Mouse (Mus musculus): ENCODE data around the gene 3110021N24Rik.
"Not testable (repeated sequence)": the region's sequence is repeated elsewhere in the genome, so short reads cannot be mapped to it uniquely, and the experiment has no call there.

3110021N24Rik gene

DNA sequence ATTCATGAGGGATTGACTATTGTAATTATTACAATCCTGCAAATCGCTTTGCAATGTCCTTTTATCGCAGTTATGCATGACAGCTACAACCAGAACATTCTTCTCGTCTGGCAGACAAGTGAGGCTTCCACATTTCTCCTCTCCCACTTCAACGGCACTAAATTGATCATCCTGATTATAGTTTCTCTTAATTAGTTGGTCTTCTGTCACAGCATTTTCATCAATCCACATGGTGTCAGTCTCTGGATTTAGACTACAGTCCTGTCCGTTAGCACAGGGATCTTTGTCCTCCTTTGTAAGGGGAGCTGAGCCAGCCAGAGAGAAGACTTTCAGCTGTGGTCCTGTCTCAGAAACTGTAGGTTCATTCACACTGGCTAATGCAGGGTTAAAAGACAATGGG lies at the start of gene 3110021N24Rik:
Gene 3110021N24Rik, plus strand, starts transcription at position 301 of the 400 bp plus-strand sequence.
- no peak for DNase-seq

DNA sequence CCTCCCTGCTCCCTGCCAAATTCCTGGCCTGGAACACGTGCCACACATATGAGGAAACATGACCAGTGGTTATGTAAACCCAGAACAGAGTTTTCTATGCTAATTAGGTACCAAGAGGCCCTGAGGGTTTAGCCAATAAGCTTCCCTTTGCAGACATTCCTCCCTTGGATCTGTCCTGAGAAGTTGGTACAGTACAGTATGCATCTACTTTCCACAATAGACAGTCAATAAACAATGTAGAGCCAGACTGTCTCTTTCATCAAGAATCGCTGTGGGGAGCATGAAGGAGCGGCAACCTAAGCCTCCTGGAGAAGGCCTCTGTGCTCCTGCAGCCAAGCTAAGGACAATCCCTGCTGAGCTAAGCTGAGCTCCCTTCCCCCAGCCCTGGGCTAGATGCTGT lies 33.3 kb upstream of the 3110021N24Rik start:
- DNase-seq, result no peak

DNA sequence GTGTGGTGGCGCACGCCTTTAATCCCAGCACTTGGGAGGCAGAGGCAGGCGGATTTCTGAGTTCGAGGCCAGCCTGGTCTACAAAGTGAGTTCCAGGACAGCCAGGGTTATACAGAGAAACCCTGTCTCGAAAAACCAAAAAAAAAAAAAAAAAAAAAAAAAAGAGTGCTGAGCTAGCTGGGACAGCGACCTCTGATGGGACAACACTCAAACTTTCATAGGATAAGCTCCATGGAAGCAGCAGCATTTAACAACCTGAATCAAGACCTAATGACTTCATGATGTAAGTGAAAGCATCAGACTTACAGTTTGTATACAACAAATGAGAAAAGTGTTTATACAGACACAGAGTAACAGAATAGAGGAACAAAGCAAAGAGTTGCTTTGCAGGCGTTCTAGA lies 32.4 kb upstream of the 3110021N24Rik start:
- DNase-seq, result not testable (repeated sequence)

DNA sequence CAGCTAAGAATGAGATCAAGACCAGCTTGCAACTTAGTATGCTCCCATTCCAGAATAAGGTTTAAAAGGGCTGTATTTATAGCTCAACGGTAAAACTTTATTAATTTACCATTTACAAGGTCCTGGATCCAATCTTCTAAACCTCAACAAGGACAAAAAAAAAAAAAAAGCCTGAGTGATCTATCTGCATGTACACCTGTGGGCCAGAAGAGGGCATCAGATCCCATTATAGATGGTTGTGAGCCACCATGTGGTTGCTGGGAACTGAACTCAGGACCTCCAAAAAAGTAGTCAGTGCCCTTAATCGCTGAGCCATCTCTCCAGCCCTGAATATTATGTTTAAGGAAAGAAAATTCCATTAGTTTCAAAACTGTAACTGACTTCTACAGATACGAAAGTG lies 29.0 kb upstream of the 3110021N24Rik start:
- DNase-seq, result no peak

DNA sequence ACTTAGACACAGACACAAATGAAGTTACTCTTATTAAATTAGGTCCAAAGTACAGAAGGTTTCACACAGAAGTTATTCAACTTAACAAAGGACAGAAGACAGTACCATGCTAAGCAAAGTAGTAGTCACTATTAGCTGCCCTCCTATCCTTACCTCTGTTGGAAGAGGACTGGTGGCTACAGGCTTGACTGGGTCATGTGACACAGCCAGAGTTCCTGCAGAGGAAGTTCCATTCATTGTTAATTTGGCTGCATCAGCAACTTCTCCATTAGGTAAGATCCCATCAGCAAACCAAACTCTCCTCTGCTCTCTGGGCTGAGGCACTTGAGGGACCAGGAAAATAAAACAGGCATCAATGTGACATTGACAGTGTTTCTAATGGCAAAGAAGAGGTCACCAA lies 28.0 kb upstream of the 3110021N24Rik start:
- DNase-seq, result no peak

DNA sequence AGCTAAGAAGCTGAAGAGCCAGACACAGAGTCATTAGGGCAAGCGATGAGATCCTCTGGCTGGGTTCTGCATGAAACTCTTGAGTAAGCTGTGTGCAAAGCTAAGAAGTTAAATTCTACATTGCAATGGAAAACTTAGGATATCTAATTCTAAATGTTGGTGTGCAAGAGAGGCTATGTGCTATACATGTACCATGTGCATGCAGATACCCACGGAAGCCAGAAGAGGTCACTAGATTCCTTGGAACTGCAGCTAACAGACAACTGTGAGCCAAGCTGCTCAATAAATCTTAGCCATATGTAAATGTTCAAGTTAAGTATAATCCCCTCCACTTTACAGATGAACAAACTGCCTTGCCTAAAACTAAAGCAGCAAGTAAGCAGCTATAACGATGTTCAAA lies 22.5 kb upstream of the 3110021N24Rik start:
- DNase-seq, result no peak

DNA sequence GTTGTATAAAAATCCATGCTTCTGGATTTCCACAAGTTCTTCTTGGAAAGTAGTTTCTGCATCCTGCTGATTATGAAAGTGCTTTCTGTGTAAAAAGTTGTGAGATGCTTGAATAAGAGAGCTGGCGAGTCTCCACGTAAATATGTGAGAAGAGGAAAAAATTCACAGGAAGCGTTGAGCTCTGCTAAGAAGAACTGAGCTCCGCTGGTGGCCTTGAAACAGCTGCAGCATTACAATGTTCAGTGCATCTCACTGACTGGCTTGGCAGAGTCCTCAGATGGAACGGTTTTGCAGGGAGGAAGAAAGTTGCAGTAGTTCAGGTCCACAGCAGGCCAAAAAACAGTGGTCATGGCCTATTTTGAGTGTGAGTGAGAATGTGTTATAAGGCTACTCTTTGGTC lies 11.2 kb upstream of the 3110021N24Rik start:
- DNase-seq, result peak; percentile 10

DNA sequence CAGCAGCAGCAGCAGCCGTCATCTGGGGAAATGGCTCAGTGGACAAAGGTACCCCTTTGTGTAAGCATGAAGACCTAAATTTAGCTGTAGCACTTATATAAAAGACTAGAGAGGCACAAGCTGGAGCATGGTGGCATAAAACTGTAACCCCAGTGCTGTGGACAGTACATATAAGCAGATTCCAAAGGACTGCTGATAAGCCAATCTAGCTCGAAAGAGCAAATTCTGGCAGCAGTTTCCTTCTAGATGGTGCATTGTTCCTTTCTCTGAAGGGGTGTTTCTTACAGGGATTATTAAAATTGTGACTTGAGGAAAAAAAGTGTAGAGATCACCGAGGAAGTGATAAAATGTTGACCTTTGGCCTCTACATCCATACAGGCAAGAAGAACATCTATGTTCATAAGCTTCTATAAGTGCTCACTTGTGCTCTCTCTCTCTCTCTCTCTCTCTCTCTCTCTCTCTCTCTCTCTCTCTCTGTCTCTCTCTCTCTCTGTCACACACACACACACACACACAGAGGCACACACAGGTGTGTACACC lies 1.9 kb downstream of the 3110021N24Rik start:
- DNase-seq, result no peak

DNA sequence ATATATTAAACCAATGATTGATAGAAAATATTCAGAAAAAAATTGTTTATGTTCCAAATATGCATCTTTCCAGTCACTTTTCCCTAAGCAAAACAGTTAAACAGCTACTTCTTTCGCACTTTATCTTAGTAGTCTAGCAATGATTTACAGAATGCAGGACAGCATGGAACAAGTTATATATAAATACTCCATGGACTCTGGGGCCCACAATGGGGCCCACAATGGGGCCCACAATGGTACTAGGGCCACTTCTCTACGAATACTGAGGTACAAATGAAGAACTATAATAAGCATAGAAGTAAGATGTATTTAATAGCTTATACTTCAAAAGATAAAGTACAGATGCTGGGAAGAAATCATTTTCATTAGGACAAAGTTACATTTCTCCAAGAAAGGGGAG lies 4.7 kb downstream of the 3110021N24Rik start:
- DNase-seq, result no peak

DNA sequence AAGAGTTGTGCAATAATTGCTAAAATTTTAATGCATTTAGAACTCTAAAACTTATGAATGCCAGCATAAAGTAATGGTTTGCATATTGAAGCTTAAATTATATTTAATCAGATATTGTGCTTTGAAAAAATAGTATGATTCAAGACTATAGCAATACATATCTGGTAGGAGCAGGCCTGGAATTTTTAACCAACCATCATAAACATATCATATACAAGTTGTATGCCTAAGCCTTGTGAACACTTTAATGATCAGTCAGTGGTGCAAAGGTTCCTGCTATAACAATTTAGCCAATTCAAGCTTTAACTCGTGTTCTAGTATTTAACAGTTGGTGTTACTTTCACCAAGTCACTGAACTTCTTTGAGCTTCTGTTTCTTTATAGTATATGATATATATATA lies 11.0 kb downstream of the 3110021N24Rik start:
- no peak for DNase-seq

DNA sequence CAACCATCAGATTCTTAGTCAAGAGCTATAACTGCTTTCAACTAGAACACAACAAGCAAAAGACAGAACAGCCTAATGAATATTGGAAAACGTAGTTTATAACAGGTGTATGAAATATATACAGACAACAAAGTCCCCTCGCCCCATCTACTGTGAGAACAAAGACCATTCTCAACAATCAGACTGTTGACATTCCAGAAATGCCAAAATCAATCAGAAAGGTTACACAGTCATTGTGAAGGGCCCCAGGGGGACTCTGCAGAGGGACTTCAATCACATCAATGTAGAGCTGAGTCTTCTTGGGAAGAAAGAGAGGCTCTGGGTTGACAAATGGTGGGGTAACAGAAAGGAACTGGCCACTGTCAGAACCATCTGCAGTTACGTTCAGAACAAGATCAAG lies 12.1 kb downstream of the 3110021N24Rik start:
- DNase-seq, result no peak

DNA sequence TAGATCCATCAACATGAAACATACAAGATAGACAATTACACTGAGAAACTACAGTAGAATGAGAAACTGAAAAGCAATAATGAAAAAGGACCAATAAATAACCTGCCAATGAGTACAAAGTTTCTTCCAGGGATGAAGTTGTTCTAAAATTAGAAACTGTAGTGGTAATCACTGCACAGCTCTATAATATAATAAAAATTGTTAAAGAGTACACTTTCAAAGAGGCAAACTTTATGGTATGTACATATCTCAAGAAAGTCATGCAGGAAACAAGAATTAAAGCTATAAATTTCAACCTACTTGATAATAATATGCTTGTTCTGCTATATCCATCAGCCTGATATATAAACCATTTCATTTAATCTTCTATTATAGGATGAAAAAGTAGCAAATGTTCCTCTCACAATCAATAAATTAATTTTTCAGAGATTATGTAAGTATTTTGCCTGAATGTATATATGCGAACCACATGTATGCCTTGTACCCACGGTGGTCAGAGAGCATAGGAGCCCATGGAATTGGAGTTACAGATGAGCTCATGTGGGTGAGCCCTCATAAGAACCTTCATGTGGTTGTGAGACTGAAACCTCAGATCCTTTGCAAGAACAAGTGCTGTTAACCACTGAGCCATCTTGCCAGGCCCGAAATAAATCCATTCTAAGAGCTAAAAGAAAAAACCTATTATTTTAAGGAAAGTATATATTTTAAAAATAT lies 26.9 kb downstream of the 3110021N24Rik start:
- DNase-seq, result no peak

DNA sequence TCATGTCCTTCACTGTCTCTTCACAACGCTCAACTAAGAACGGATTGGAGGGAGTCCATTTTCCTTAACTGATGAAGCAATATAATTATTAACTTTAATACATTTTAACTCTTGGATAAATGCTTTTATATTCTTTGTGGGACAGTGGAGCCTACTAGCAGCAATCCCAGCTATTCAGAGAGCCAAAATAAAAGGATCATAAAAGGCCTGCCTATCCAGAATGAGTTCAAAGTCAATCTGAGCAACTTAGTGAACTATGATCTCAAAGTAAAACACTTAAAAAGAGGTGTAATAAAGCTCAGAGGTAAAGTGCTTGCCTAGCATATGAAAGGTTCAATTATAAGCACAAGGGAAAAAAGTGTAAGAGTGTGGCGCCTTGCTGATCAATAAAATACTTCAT lies 40.1 kb downstream of the 3110021N24Rik start:
- DNase-seq, result no peak

DNA sequence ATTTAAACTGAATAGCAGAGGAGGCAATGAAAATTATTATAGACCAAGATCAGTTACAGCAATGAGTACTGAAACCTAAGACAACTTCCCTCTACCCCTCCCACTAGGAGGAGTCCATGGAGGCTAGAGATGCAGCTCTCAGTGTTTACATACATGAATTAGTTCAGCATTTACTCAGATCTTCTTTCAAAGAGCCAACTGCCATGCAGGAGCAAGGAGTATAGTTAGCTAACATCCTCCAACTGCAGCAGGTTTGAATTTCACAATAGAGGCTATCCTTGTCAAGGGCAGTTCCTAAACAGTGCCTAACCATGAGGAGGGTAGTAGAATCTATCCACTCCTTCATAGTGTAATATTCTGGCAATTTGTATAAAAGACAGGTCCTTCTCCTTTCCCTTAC lies 49.1 kb downstream of the 3110021N24Rik start:
- no peak for DNase-seq

DNA sequence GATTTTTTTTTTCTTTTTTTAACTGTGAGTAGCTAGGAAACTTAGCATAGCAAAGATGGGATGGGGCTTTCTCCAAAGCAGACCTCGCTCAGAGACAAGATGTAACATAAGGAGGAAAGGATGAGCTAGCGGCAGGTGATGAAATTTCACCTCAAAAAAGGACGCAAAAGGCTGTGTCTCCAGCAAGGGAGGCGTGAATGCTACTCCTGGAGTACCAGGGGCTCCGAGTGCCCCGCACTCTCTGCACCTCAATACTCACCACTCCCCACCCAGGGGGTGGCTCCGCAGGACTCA lies 60.3 kb downstream of the 3110021N24Rik start:
- peak; percentile 57 for DNase-seq

DNA sequence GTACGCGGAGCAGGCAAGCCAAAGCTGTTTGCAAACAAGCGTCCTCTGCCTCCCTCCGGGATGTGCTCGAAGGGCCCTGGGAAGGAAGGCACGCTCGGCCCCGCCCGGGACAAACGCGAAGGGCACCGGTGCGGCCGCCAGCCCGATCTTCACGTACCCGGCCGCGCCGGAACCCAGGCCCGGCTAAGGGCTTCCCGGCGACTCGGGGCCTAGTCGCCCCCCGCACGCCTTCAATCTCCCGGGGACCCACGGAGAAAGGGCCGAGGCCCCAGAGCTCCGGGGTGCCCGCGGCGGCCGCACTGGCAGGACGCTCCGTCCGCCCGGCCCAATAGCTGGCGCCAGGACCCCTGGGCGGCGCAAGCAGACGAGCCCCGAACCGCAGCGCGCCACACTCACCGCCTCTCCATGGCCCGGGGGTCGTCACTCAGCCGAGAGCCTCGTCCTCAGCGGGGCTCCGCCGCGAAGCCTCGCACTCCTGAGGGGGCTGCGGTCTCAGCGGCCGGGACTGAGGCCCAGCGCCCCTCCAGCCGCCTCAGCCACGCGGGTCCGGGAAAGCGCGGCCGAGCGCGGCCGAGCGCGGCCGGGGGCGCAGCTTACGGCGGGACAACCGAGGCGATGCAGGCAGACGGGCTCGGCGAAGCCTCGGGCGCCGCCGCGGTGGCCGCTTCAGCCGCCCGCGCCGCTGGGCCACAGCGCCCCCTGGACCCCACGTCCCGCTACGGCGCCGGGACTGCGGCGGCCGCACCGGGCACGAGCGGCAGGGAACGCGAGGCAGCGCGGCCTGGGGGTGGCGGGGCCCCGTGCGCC lies 60.8 kb downstream of the 3110021N24Rik start, which contains the start of gene Zfyve9:
Gene Zfyve9, minus strand, starts transcription at position 742 of the 807 bp plus-strand sequence.
- peak; percentile 82 for DNase-seq

DNA sequence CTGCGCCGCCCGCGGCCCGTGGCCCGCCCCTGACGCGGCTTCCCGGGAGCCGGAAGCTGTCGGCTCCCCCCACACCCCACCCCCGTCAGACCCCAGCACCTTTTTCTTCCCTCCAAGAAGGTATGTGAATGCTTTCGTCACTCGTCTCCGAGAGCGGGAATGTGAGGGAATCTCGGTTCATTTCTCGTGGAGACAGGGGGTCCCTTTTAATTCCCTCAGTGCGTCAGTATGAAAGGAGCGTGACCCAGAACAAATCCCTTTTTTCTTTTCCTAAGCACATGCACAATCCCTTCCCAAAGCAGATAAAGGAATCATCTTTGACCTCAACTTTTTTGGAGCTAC lies 61.4 kb downstream of the 3110021N24Rik start:
- no peak for DNase-seq

DNA sequence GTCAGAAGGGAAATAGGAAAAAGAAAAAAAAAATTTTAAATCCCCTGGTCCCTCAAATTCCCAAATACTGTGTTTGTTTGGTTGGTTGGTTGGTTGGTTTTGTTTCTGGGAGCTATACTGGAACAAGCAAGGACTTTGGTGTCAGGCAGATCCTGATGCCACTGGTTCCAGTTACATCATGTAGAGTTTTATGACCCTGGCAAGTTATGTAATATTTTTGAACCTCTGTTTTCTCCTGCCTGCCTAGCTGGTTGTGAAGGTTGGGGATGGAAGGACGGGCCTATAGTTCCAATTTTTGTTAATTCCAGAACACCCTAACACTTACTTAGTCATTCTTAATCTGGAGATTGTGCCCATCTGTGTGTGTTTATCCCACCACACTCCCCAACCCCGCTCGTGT lies 62.1 kb downstream of the 3110021N24Rik start:
- peak; percentile 11 for DNase-seq

DNA sequence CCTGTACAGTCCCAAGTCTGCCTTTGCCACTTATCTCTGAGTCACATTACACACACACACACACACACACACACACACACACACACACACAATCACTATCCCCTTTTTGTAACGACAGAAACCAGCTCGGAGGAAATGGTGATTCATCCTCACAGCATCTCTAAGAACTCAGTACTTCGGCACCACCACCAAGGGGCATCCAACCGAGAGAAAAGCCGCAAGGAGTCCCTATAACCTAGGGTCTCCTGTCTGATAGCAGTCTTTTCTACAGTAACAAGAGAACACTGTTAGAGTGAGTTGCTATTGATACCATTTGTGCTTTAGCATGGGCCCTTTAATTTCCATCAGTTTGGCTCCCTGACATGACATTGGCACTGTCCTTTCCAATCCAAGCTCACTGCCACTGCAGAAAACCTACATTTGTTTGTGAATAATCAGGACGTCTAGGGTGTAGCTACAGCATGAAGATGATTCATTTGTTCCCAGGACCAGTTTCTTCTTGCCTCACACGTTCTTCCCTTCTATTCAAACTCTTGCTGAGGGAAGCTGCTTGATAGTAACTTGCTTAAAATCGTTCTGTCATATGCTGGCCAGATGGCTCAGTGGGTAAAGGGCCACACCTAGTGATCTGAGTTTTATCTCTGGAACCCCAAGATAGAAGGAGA lies 63.1 kb downstream of the 3110021N24Rik start:
- DNase-seq, result peak; percentile 59

DNA sequence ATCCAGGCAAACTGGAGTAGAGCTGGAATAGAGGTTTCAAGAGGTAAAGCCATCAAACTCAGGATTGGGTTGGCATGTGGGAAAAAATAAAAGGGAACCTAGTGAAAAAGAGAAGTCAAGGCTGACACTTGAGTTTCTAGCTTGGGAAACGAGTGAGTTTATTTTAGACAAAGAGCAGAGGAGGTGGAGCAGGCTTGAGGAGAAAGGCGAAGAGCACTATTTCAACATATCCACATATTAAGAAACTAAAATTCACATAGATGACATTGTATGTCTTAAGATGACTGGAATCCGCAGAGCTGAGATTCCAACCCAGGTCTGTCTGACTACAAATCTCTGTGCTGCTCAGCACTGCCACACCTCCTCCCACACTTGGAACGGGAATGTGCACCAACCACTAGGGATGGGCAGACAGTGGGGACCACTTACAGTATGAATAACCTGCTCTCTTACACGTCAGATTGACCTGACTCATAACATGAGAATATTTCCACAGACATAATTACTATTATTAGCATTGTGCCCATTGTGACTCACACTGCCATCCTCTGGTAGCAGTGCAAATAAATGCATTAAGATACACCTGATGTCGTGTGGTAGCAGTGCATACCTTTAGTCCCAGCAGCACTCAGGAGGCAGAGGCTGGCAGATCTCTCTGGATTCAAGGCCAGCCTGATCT lies 69.9 kb downstream of the 3110021N24Rik start:
- DNase-seq, result no peak

DNA sequence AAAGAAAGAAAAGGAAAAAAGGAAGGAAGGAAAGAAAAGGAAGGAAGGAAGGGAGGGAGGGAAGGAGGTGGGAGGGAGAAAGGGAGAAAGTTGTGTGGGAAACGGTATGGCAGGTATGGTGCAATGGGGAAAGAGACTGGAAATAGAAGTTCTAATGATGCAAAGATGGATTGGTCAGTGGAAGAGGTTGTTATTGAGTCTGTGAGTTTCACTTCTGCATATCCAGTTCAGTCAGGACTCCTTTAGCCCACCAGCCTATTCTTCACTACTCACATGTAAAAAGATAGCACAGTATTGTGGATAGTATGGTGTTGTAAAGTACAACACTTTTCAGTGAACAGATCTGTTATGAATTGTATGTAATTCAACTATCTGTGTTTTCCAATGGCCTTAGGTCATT lies 71.1 kb downstream of the 3110021N24Rik start:
- no peak for DNase-seq

DNA sequence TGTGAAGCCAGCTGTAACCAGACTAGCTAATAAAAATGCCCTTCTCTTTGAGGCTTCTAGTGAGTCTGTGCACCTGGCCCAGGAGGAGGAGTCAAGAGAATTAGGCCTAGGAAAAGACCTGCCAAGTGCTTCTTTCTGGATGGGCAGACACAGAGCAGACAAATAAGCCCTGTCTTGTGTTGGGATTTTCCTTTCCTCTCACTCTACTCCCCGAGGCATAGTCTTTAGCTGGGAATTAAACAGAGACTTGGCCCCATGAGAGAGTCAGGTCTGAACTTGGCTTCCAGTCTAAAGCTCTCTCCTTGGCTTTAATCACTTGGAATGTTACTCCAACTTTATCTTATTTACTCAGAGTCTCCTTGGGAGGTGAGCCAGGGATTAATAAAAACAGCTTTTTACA lies 74.5 kb downstream of the 3110021N24Rik start:
- no peak for DNase-seq

DNA sequence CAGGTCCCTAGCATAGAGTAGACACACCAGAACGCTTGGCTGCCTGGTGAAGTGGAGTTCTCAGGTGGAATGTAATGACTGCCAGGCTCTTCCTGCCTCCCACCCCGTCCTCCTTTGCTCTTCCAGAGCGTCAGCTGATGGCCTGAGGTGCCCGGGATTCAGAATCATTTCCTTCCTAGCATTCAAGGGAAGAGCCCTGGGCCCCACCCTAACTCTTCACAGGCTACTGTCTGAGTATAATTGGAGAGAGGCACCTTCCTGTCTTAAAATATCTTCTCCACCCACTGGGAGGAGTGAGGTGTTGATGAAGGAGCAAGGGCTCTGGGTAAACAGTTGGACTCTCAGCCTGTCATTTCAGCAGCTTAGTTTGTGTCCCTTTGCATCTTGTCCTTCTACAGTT lies 77.3 kb downstream of the 3110021N24Rik start:
- DNase-seq, result no peak
